Mouse (Mus musculus): ENCODE results near the gene U2surp. TPM values are rescaled to one million over a fixed set of nuclear protein-coding genes. Genes with fewer than 3 reads are reported as not detected.
"Not testable (repeated sequence)": the region's sequence is repeated elsewhere in the genome, so short reads cannot be mapped to it uniquely, and the experiment has no call there.

Gene U2surp
- total and polyA plus RNA-seq, 2 experiments from 2014 or later = 37.8 to 138 TPM

GRCm38 (mm10) chr9:95493393-95493792 is 18.4 kb downstream of the U2surp start:
- no peak overlapping the region for H3K4me3 ChIP-seq (ENCODE audit: low read depth, low read length)
- 92% methylated on average over 3 of the region's 3 CpGs for WGBS
- no peak for ATAC-seq (ENCODE audit: low FRiP score)
- H3K27me3 ChIP-seq (ENCODE audit: insufficient read depth, low read length) = no peaks in the 10 kb centered on the region
- no peaks in the 10 kb centered on the region for H3K9me3 ChIP-seq (ENCODE audit: low read length)
- no peaks in the 10 kb centered on the region for H3K4me1 ChIP-seq (ENCODE audit: insufficient read depth, low read length)
- H3K27ac ChIP-seq (ENCODE audit: low read depth, low read length) = no peak overlapping the region
- no peak for DNase-seq (ENCODE audit: low spot score)
- peak; percentile 58 for TF ChIP-seq CTCF (IDR thresholded peaks at IDR 0.05)
- no peak overlapping the region for H3K9ac ChIP-seq (replicated peaks; ENCODE audit: low read length, poor library complexity, severe bottlenecking)
- H3K36me3 ChIP-seq (ENCODE audit: insufficient read depth, low read length) = peaks cover 10% of the 10 kb centered on the region; the same call in 1 of the 2 replicates
- H3K4me2 ChIP-seq (ENCODE audit: low read depth, low read length, poor library complexity, severe bottlenecking) = no peak overlapping the region

GRCm38 (mm10) chr9:95490003-95490402 is 21.8 kb downstream of the U2surp start:
- DNase-seq (ENCODE audit: low spot score) (no peak), ATAC-seq (ENCODE audit: low FRiP score) (no peak)
- Histone ChIP-seq H3K9ac (replicated peaks; ENCODE audit: low read length, poor library complexity, severe bottlenecking) (no peak overlapping the region), H3K4me3 (ENCODE audit: low read depth, low read length) (no peak overlapping the region), H3K27me3 (ENCODE audit: insufficient read depth, low read length) (no peaks in the 10 kb centered on the region), H3K9me3 (ENCODE audit: low read length) (no peaks in the 10 kb centered on the region), H3K36me3 (ENCODE audit: insufficient read depth, low read length) (peaks cover 10% of the 10 kb centered on the region; the same call in 1 of the 2 replicates), H3K4me2 (ENCODE audit: low read depth, low read length, poor library complexity, severe bottlenecking) (no peak overlapping the region), H3K27ac (ENCODE audit: low read depth, low read length) (no peak overlapping the region), H3K4me1 (ENCODE audit: insufficient read depth, low read length) (no peaks in the 10 kb centered on the region)
- TF ChIP-seq CTCF (IDR thresholded peaks at IDR 0.05) = no peak
- WGBS = 94% methylated on average over 3 of the region's 3 CpGs

GRCm38 (mm10) chr9:95488861-95489260 is 22.9 kb downstream of the U2surp start:
- TF ChIP-seq CTCF (IDR thresholded peaks at IDR 0.05) = no peak
- H3K4me3 ChIP-seq (ENCODE audit: low read depth, low read length) = no peak overlapping the region
- no peak overlapping the region for H3K4me2 ChIP-seq (ENCODE audit: low read depth, low read length, poor library complexity, severe bottlenecking)
- H3K27ac ChIP-seq (ENCODE audit: low read depth, low read length) = no peak overlapping the region
- H3K9ac ChIP-seq (replicated peaks; ENCODE audit: low read length, poor library complexity, severe bottlenecking) = no peak overlapping the region
- H3K4me1 ChIP-seq (ENCODE audit: insufficient read depth, low read length) = no peaks in the 10 kb centered on the region
- H3K36me3 ChIP-seq (ENCODE audit: insufficient read depth, low read length) = peaks cover 10% of the 10 kb centered on the region; the same call in 1 of the 2 replicates
- H3K27me3 ChIP-seq (ENCODE audit: insufficient read depth, low read length) = no peaks in the 10 kb centered on the region
- no peak for ATAC-seq (ENCODE audit: low FRiP score)
- DNase-seq (ENCODE audit: low spot score) = no peak
- no peaks in the 10 kb centered on the region for H3K9me3 ChIP-seq (ENCODE audit: low read length)

- Histone ChIP-seq H3K27ac (ENCODE audit: low read depth, low read length) (no peak overlapping the region), H3K9me3 (ENCODE audit: low read length) (no peaks in the 10 kb centered on the region), H3K4me1 (ENCODE audit: insufficient read depth, low read length) (no peaks in the 10 kb centered on the region), H3K4me2 (ENCODE audit: low read depth, low read length, poor library complexity, severe bottlenecking) (no peak overlapping the region), H3K27me3 (ENCODE audit: insufficient read depth, low read length) (no peaks in the 10 kb centered on the region), H3K9ac (replicated peaks; ENCODE audit: low read length, poor library complexity, severe bottlenecking) (no peak overlapping the region), H3K36me3 (ENCODE audit: insufficient read depth, low read length) (peaks cover 35% of the 10 kb centered on the region), H3K4me3 (ENCODE audit: low read depth, low read length) (no peak overlapping the region)
- TF ChIP-seq CTCF (IDR thresholded peaks at IDR 0.05) = no peak
- 92% methylated on average over 3 of the region's 3 CpGs for WGBS
- ATAC-seq (ENCODE audit: low FRiP score) (no peak), DNase-seq (ENCODE audit: low spot score) (no peak)
These were observed 31.8 kb downstream of the U2surp start for GRCm38 (mm10) chr9:95479981-95480380.

GRCm38 (mm10) chr9:95478443-95478842 is 33.4 kb downstream of the U2surp start:
- Histone ChIP-seq H3K4me3 (ENCODE audit: low read depth, low read length) (no peak overlapping the region), H3K4me2 (ENCODE audit: low read depth, low read length, poor library complexity, severe bottlenecking) (no peak overlapping the region), H3K27ac (ENCODE audit: low read depth, low read length) (no peak overlapping the region), H3K9me3 (ENCODE audit: low read length) (no peaks in the 10 kb centered on the region), H3K9ac (replicated peaks; ENCODE audit: low read length, poor library complexity, severe bottlenecking) (no peak overlapping the region), H3K27me3 (ENCODE audit: insufficient read depth, low read length) (no peaks in the 10 kb centered on the region), H3K36me3 (ENCODE audit: insufficient read depth, low read length) (peaks cover 32% of the 10 kb centered on the region), H3K4me1 (ENCODE audit: insufficient read depth, low read length) (no peaks in the 10 kb centered on the region)
- TF ChIP-seq CTCF (IDR thresholded peaks at IDR 0.05) = no peak
- 91% methylated on average over 5 of the region's 5 CpGs for WGBS
- no peak for DNase-seq (ENCODE audit: low spot score)
- no peak for ATAC-seq (ENCODE audit: low FRiP score)

GRCm38 (mm10) chr9:95472926-95473325 is 38.9 kb downstream of the U2surp start:
- Histone ChIP-seq H3K4me2 (ENCODE audit: low read depth, low read length, poor library complexity, severe bottlenecking) (no peak overlapping the region), H3K4me3 (ENCODE audit: low read depth, low read length) (no peak overlapping the region), H3K4me1 (ENCODE audit: insufficient read depth, low read length) (no peaks in the 10 kb centered on the region), H3K9ac (replicated peaks; ENCODE audit: low read length, poor library complexity, severe bottlenecking) (no peak overlapping the region), H3K36me3 (ENCODE audit: insufficient read depth, low read length) (peaks cover 11% of the 10 kb centered on the region), H3K27me3 (ENCODE audit: insufficient read depth, low read length) (no peaks in the 10 kb centered on the region), H3K27ac (ENCODE audit: low read depth, low read length) (no peak overlapping the region), H3K9me3 (ENCODE audit: low read length) (no peaks in the 10 kb centered on the region)
- TF ChIP-seq CTCF (IDR thresholded peaks at IDR 0.05) = peak; percentile 85
- DNase-seq (ENCODE audit: low spot score) = peak; percentile 79
- no peak for ATAC-seq (ENCODE audit: low FRiP score)
- 93% methylated on average over 1 of the region's 1 CpGs for WGBS

GRCm38 (mm10) chr9:95469011-95469576 is 42.7 kb downstream of the U2surp start:
- WGBS = 98% methylated on average over 7 of the region's 7 CpGs
- H3K4me3 ChIP-seq (ENCODE audit: low read depth, low read length); H3K4me1 ChIP-seq (ENCODE audit: insufficient read depth, low read length); H3K27me3 ChIP-seq (ENCODE audit: insufficient read depth, low read length); DNase-seq (ENCODE audit: low spot score); H3K9me3 ChIP-seq (ENCODE audit: low read length); ATAC-seq (ENCODE audit: low FRiP score); H3K27ac ChIP-seq (ENCODE audit: low read depth, low read length); H3K9ac ChIP-seq (replicated peaks; ENCODE audit: low read length, poor library complexity, severe bottlenecking); H3K4me2 ChIP-seq (ENCODE audit: low read depth, low read length, poor library complexity, severe bottlenecking): not testable (repeated sequence)
- H3K36me3 ChIP-seq (ENCODE audit: insufficient read depth, low read length) = peaks cover 12% of the 10 kb centered on the region; the same call in 1 of the 2 replicates

Data from midbrain, postnatal 0 days (tissue).